Mouse (Mus musculus) neural tube, embryonic 11.5 days (tissue): ENCODE results near the gene Cfap161. TPM values are rescaled to one million over a fixed set of nuclear protein-coding genes. Genes with fewer than 3 reads are reported as not detected.

Experiments
- ATAC-seq: fragments of 200-750 bp; cut with Nextera tagmentation; 2 replicates; pipeline ENCODE4 v1.8.0; 2017; ENCODE audit warnings: moderate number of reproducible peaks, mild to moderate bottlenecking, moderate TSS enrichment, moderate library complexity; ENCODE audit not compliant: insufficient read depth, low FRiP score, low TSS enrichment
- DNase-seq: peaks from one replicate; pipeline ENCODE4 v3.0.0-alpha.2; 2015; ENCODE audit warnings: low spot score
- H3K27ac ChIP-seq: fragments of 300-500 bp; sonication (generic); 2 replicates; pipeline ENCODE4 v1.5.1; 2014; ENCODE audit warnings: low read depth, mild to moderate bottlenecking, low read length
- H3K27me3 ChIP-seq: fragments of 300-500 bp; sonication (generic); 2 replicates; pipeline ENCODE4 v1.6.1; 2014; ENCODE audit warnings: mild to moderate bottlenecking, low read length, mixed read lengths; ENCODE audit not compliant: control insufficient read depth, insufficient read depth
- H3K36me3 ChIP-seq: fragments of 300-500 bp; sonication (generic); 2 replicates; pipeline ENCODE4 v1.6.1; 2014; ENCODE audit warnings: mild to moderate bottlenecking, low read length, moderate library complexity, mixed read lengths; ENCODE audit not compliant: control insufficient read depth, insufficient read depth
- H3K4me1 ChIP-seq: fragments of 300-500 bp; sonication (generic); 2 replicates; pipeline ENCODE4 v1.6.1; 2014; ENCODE audit warnings: low read length, mixed read lengths; ENCODE audit not compliant: control insufficient read depth, insufficient read depth
- H3K4me2 ChIP-seq: fragments of 300-500 bp; sonication (generic); 2 replicates; pipeline ENCODE4 v1.6.1; 2014; ENCODE audit warnings: low read depth, mild to moderate bottlenecking, moderate library complexity
- H3K4me3 ChIP-seq: fragments of 300-500 bp; sonication (generic); 2 replicates; pipeline ENCODE4 v1.5.1; 2014; ENCODE audit warnings: low read depth, low read length
- H3K9ac ChIP-seq: fragments of 300-500 bp; sonication (generic); 2 replicates; pipeline ENCODE4 v1.6.1; 2014; ENCODE audit warnings: mild to moderate bottlenecking, low read length
- H3K9me3 ChIP-seq: fragments of 300-500 bp; sonication (generic); 2 replicates; pipeline ENCODE4 v1.6.1; 2016; ENCODE audit warnings: low read length; ENCODE audit not compliant: control insufficient read depth
- WGBS: fragments of 180-500 bp; shearing (Covaris S2); extraction: QIAGEN DNeasy Blood & Tissue Kit; methylation state at CpG from one replicate; pipeline ENCODE4 v1.1.7; 2014; 5-methylcytosine and 5-hydroxymethylcytosine counted together
- polyA plus RNA-seq: library from polyadenylated mRNA; unstranded; fragments of >200 nt; fragmentation: Nextera tagmentation; extraction: Ambion mirVana; gene quantifications from 2 replicates; pipeline ENCODE4 v1.2.1, GENCODE M21; 2014

Cfap161 gene
- not detected in 2 replicates for polyA plus RNA-seq

DNA sequence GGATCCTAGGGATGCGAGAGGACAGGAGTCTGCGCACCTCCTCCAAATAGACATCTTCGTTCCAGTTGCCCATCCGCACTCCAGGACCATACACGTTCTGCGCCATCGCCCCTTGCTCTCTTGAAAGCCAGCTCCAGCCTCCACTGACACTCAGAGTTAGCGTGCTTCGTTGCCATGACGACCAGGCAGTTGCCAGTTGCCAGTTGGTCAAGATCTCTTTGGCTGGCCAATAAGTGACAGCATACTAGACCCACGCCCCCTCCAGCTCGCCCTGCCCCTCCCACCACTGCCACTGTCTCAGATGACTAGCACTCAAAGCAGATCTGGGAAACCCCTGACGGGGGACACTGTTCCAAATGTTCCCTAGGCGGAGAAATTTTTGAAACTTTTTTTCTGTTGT is at the start of gene Cfap161:
Gene Cfap161 (minus strand): TSS at position 176 of the 400 bp plus-strand sequence.
- H3K9ac ChIP-seq = no peak within 1 kb of the TSS
- H3K27ac ChIP-seq = no peak within 1 kb of the TSS
- H3K4me2 ChIP-seq = peak within 1 kb of the TSS; percentile 24; the same call in 1 of the 2 replicates
- peak; percentile 88 for DNase-seq
- no peaks in the 10 kb centered on the region for H3K36me3 ChIP-seq
- no peaks in the 10 kb centered on the region for H3K27me3 ChIP-seq
- H3K4me1 ChIP-seq = no peaks in the 10 kb centered on the region
- peak; percentile 98 for ATAC-seq
- 4% methylated on average over 14 of the region's 14 CpGs for WGBS
- H3K4me3 ChIP-seq = no peak within 1 kb of the TSS
- no peaks in the 10 kb centered on the region for H3K9me3 ChIP-seq

- no peak for ATAC-seq
Observed at GRCm38 (mm10) chr7:83842486-83843259, 48.0 kb upstream of the Cfap161 start.

GRCm38 (mm10) chr7:83840076-83840475 is 45.4 kb upstream of the Cfap161 start:
- WGBS = 88% methylated on average over 2 of the region's 2 CpGs

More at GRCm38 (mm10) chr7:83842486-83843259, 48.0 kb upstream of the Cfap161 start:
- no peak for DNase-seq
- H3K4me3 ChIP-seq = no peak overlapping the region
- no peak overlapping the region for H3K9ac ChIP-seq
- 67% methylated on average over 6 of the region's 6 CpGs for WGBS
- no peak overlapping the region for H3K27ac ChIP-seq
- H3K4me1 ChIP-seq = no peaks in the 10 kb centered on the region
- H3K4me2 ChIP-seq = no peak overlapping the region
- no peaks in the 10 kb centered on the region for H3K36me3 ChIP-seq
- H3K27me3 ChIP-seq = no peaks in the 10 kb centered on the region
- no peaks in the 10 kb centered on the region for H3K9me3 ChIP-seq

DNA sequence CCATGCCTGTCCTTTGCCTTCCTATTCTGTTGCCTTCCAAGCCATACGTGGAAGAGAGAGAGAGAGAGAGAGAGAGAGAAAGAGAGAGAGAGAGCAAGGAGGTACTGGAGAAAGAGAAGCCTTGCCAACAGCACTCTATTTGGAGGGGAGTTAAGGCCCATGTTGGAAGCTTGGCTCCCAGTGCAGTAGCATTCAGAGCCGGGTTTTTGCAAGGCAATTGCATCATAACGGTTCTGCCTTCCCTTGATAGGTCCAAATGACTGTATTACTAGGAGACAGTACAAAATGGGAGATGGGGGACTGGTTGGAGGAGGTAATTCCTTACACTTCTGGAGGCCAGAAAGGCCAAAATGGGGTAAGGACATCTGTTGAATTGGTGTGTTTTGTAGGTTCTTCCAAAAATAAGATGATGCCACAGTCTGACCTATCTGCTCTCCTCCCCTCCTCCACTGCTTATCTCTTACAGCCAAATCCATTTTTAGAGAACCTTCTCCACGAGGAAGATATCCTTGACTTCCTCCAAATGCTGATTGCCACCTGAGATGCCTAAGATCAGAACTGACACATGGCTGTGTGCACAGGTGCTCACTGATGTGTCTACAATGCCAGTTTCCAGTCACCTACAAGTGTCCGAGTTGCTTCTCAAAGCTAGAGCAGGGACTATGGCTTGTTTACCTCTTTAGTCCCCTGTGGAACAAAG is 44.0 kb upstream of the Cfap161 start:
- Histone ChIP-seq H3K36me3 (no peaks in the 10 kb centered on the region), H3K4me3 (no peak overlapping the region), H3K9me3 (no peaks in the 10 kb centered on the region), H3K9ac (no peak overlapping the region), H3K27me3 (no peaks in the 10 kb centered on the region), H3K27ac (no peak overlapping the region), H3K4me2 (no peak overlapping the region), H3K4me1 (no peaks in the 10 kb centered on the region)
- ATAC-seq (no peak), DNase-seq (no peak)
- WGBS = 86% methylated on average over 5 of the region's 5 CpGs

More at GRCm38 (mm10) chr7:83840076-83840475, 45.4 kb upstream of the Cfap161 start:
- H3K36me3 ChIP-seq = no peaks in the 10 kb centered on the region
- no peaks in the 10 kb centered on the region for H3K27me3 ChIP-seq
- H3K4me1 ChIP-seq = no peaks in the 10 kb centered on the region
- no peak overlapping the region for H3K4me3 ChIP-seq
- H3K4me2 ChIP-seq = no peak overlapping the region
- no peak overlapping the region for H3K27ac ChIP-seq
- DNase-seq (no peak), ATAC-seq (no peak)
- no peaks in the 10 kb centered on the region for H3K9me3 ChIP-seq
- no peak overlapping the region for H3K9ac ChIP-seq

- no peak for DNase-seq
- no peaks in the 10 kb centered on the region for H3K27me3 ChIP-seq
- H3K9ac ChIP-seq = no peak overlapping the region
- no peaks in the 10 kb centered on the region for H3K36me3 ChIP-seq
- H3K4me3 ChIP-seq = no peak overlapping the region
- H3K4me2 ChIP-seq = no peak overlapping the region
- no peaks in the 10 kb centered on the region for H3K9me3 ChIP-seq
- WGBS = 90% methylated on average over 7 of the region's 7 CpGs
- ATAC-seq = no peak
- no peak overlapping the region for H3K27ac ChIP-seq
- no peaks in the 10 kb centered on the region for H3K4me1 ChIP-seq
Observed at GRCm38 (mm10) chr7:83829355-83829754, 34.7 kb upstream of the Cfap161 start.

DNA sequence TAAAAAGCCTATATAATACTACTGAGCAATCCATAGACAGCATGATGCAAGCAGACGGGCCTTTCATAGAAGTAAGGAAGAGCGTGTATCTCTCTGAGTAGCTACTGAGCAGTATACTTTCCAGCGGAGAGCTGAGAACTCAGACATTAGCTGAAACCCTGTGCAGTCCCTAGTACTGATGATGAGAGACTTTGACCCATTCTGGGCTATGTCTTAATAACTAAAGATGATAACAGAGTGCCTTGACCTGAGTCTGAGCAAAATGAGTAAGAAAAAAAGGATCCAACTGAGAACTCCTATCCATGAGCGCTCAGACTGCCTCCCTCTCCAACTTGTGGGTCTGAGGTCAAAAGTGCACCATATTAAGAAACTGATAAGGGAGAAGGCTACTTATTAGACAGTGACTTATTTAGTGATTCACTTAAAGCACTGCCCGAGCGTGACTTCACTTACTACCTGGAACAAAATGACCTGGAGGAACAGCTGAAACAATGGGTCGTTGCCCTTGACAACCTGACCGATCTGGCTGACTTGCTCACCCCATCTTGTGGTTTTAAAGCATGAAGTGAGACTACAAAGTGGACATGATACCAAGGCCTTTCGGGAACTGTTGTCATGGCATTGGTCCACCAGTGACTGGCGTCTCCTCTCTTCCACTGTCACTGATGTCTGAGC is 32.9 kb upstream of the Cfap161 start:
- no peak for ATAC-seq

GRCm38 (mm10) chr7:83826808-83827207 is 32.1 kb upstream of the Cfap161 start:
- no peaks in the 10 kb centered on the region for H3K36me3 ChIP-seq
- ATAC-seq = no peak
- H3K4me1 ChIP-seq = no peaks in the 10 kb centered on the region
- no peak for DNase-seq
- H3K27ac ChIP-seq = no peak overlapping the region
- H3K4me3 ChIP-seq = no peak overlapping the region
- no peak overlapping the region for H3K9ac ChIP-seq
- H3K4me2 ChIP-seq = no peak overlapping the region
- 79% methylated on average over 2 of the region's 2 CpGs for WGBS
- H3K9me3 ChIP-seq = no peaks in the 10 kb centered on the region
- H3K27me3 ChIP-seq = no peaks in the 10 kb centered on the region

More for the DNA sequence above, 32.9 kb upstream of the Cfap161 start:
- H3K9me3 ChIP-seq = no peaks in the 10 kb centered on the region
- 80% methylated on average over 10 of the region's 10 CpGs for WGBS
- no peak for DNase-seq
- no peaks in the 10 kb centered on the region for H3K27me3 ChIP-seq
- H3K9ac ChIP-seq = no peak overlapping the region
- no peaks in the 10 kb centered on the region for H3K36me3 ChIP-seq
- no peak overlapping the region for H3K4me3 ChIP-seq
- no peak overlapping the region for H3K4me2 ChIP-seq
- no peak overlapping the region for H3K27ac ChIP-seq
- H3K4me1 ChIP-seq = no peaks in the 10 kb centered on the region

GRCm38 (mm10) chr7:83821951-83822350 is 27.3 kb upstream of the Cfap161 start:
- no peaks in the 10 kb centered on the region for H3K36me3 ChIP-seq
- no peak overlapping the region for H3K27ac ChIP-seq
- DNase-seq (no peak), ATAC-seq (no peak)
- H3K27me3 ChIP-seq = no peaks in the 10 kb centered on the region
- no peaks in the 10 kb centered on the region for H3K4me1 ChIP-seq
- H3K9me3 ChIP-seq = no peaks in the 10 kb centered on the region
- H3K9ac ChIP-seq = no peak overlapping the region
- no peak overlapping the region for H3K4me2 ChIP-seq
- no peak overlapping the region for H3K4me3 ChIP-seq
- 93% methylated on average over 2 of the region's 2 CpGs for WGBS
